Mouse (Mus musculus): ENCODE measurements at regions not wholly inside any gene's neighbourhood (a gene's known extent, or its start where the extent isn't known, plus 50 kb on each side); places are given as distances from the start of the nearest gene placed in this dataset.

DNA sequence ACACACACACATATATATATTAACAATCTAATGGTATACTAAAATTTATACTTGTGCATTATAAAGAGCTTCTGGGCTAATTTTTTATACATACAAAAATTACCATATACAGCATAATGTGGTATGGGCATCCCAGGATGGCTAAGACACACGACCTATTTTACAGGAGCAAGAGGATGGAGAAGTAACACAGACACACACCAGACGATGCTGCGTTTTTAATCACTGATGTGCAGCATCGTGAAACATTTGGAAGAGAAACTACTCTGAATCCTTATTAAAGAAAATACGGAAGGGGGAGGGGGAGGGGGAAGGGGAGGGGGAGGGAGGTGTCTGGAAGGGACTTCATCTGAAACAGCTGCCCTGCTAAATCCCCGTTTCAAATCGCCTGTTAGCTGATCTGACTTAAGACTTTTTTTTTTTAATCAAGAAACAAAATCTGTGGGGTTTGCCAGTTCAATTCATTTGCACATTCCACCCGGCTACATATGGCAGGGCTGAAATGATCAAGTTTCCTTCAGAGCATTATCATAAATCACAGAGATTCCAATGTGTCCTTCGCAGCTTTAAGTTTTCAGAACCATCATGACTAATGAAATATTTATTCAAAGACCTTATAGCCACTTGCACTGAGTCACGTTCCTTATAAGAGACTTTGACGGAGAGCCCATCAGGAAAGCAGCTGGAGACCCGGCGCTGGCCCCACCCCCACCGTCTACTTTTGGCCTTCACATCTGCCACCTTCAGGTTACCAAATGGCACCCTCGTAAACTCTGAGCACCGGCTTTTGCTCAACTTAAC is 89.4 kb upstream of the Rnd3 start:
- no peak for TF ChIP-seq CTCF (IDR thresholded peaks at IDR 0.05; ENCODE audit: low read depth)
- TF ChIP-seq EP300 (IDR thresholded peaks at IDR 0.05; ENCODE audit: low read depth) = no peak

Data from liver, postnatal 0 days (tissue).